Mouse (Mus musculus): ENCODE data around the gene Hspg2. TPM values are rescaled to one million over a fixed set of nuclear protein-coding genes. Genes with fewer than 3 reads are reported as not detected.
"Not testable (repeated sequence)": the region's sequence is repeated elsewhere in the genome, so short reads cannot be mapped to it uniquely, and the experiment has no call there.

The Hspg2 gene
- total RNA-seq, 2 experiments from 2014 or later = 249 to 297 TPM

GRCm38 (mm10) chr4:137525426-137525825 lies 56.9 kb downstream of the Hspg2 start:
- DNase-seq (ENCODE audit: low spot score) = no peak
- intact Hi-C loops (cut with DNase I) = loop anchor here (5.0 kb wide), 1 partner anchor 42 kb away; no protein-coding TSS in a partner anchor

DNA sequence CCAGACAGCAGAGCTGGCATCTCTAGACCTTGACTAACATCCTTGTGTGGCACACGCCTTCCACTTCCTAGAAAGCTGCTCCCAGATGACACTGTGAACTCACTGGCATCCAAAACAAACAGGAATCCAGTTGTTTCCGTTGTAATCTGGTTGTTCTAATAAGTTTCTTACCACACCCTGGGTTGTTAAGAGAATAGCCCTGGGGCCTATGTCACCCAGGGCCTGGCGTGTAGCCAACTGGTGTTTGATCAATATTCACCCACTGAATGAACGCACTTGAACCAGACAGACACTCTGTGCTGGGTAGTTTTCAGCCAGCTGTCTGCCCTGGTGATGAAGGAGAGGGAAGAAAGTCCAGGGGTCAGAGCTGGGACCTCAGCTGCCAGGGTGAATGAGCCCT lies 58.8 kb downstream of the Hspg2 start:
- intact Hi-C loops (cut with DNase I) = loop anchor here (5.0 kb wide), 1 partner anchor 40 kb away; no protein-coding TSS in a partner anchor
- peak; percentile 32 for DNase-seq (ENCODE audit: low spot score)

- DNase-seq (ENCODE audit: low spot score) = peak; percentile 47
These were observed 59.3 kb downstream of the Hspg2 start for GRCm38 (mm10) chr4:137527872-137528271.

GRCm38 (mm10) chr4:137540356-137540755 lies 71.8 kb downstream of the Hspg2 start:
- DNase-seq (ENCODE audit: low spot score) = no peak
- intact Hi-C loops (cut with DNase I) = no loop called here

More at GRCm38 (mm10) chr4:137527872-137528271, 59.3 kb downstream of the Hspg2 start:
- intact Hi-C loops (cut with DNase I) = loop anchor here (5.0 kb wide), 1 partner anchor 39 kb away; no protein-coding TSS in a partner anchor

DNA sequence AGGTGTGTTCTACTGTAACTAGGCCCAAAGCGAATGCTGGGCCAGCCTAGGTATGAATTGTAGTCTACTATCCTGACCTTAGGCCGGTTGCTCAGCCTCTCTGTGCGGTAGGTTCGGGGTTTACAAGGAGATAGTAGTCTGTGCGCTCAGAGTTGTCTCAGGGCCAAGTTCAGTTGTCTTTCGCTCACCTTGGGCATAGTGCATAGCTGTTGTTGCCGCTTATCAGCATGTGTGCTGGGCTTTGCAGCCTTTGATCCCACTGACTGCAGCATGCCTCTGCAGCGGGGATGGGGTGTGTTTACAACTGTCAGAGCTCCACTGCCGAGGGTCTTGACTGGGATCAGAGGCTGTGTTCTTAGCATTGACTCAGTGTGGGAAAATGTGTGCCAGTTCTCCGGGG lies 74.4 kb downstream of the Hspg2 start:
- intact Hi-C loops (cut with DNase I) = no loop called here
- DNase-seq (ENCODE audit: low spot score) = no peak

DNA sequence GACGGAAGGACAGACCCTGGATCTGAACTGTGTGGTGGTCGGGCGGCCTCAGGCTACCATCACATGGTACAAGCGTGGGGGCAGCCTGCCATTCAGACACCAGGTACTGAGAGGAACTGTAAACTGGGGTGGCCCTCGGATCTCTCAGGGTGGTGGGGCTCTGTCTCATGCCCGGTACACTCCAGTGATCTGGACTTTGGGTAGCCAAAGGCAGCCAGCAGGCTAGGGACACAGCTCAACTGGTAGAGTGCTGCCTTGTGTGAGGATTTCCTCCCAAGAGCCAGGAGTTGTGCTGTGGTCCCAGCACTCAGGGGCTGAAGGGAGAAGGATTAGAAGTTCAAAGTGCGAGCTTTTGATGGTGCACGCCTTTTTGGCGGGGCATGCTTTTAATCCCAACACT lies 77.0 kb downstream of the Hspg2 start:
- intact Hi-C loops (cut with DNase I) = no loop called here
- no peak for DNase-seq (ENCODE audit: low spot score)

DNA sequence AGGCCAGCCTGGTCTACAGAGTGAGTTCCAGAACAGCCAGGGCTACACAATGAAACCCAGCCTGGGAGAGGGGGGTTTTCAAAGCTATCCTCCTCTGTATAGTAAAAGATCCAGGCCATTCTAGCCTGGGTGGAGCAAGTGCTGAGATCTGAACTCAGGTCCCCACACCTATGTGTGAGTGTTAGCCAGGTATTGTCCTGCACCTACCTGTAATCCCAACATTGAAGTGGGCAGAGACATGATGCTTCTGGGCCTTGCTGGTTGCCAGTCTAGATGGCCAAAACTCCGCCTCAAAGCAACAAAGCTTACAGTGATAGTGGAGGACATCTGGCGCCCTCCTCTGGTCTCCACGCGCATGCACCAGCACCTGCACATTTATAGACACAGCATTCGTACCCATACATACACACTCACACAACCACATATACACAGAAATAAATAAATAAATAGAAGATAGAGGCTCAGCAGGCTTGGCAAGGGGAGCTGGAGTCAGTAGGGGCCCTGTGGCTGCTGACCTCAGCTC lies 77.5 kb downstream of the Hspg2 start:
- no peak for DNase-seq (ENCODE audit: low spot score)
- intact Hi-C loops (cut with DNase I) = no loop called here

DNA sequence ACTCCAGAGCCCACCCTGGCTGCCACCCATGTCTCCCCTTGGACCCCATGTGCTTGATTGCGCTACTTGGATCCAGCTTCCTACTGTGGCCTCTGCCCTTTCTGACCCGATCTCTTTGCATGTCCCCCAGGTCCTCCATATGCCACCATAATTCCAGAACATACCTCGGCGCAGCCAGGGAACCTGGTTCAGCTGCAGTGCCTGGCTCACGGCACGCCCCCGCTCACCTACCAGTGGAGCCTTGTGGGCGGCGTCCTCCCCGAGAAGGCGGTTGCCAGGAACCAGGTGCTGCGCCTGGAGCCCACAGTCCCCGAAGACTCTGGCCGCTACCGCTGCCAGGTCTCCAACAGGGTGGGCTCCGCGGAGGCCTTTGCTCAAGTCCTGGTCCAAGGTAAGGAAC lies 84.9 kb downstream of the Hspg2 start:
- intact Hi-C loops (cut with DNase I) = no loop called here
- no peak for DNase-seq (ENCODE audit: low spot score)

DNA sequence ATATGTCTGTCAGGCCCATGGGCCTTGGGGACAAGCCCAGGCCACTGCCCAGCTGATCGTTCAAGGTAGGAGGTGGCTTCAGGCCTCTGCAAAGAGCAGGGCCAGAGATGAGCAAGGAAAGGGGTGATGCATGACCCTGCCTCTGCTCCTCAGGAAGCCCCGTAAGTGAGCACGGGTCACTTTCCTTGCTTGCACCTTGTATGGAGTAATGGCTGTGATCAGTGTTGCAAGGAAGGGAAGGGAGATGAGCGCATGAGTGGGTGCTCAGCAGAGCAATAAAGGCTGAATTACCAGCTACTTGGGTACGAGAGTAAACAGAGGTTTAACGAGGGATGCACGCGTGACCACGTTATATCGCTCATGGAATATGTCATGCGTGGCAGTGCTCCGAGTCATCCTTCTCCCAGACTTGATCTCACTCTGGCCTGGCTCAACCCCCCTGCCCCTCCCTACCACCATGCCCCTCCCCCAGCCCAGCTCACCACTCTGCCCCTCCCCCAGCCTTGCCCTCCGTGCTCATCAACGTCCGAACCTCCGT lies 88.2 kb downstream of the Hspg2 start:
- no peak for DNase-seq (ENCODE audit: low spot score)
- intact Hi-C loops (cut with DNase I) = no loop called here

DNA sequence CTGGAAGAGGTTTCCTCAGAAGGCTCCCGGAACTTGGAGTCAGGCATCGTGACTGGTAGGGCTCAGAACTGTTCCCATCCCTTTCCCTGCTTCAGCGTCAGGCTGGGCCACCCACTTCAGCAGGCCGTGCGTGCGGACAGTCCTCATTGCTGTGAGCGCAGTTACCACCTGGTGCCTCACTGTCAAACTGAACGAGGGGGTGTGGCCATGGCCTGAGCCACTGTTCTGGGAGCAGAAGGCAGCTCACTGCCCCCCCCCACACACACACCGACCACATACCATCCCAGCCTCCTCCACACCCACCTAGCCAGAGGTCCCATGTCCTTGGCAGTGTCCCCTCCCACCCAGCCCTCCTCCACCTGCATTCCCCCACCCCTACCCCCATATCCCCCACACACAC lies 101.3 kb downstream of the Hspg2 start:
- intact Hi-C loops (cut with DNase I) = loop anchor here (5.0 kb wide), 1 partner anchor 43 kb away; no protein-coding TSS in a partner anchor
- no peak for DNase-seq (ENCODE audit: low spot score)

DNA sequence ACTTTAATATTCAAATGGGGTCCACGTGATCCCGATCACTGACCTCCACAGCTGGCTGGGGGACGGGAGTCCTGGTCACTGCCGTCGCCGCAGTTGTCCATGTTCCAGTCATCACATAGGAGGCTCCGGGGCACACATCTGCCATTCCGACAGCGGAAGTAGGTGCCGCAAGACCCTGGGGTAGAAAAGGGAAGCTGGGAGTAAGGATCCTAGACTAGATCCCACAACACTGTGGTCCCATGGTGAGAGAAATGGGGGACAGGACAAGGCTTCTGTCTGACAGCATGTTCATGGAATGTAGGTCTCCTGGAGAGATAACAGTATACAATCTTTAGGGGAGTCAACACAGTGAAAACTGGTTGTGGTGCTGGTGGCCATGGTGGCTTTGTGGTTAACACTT lies 105.9 kb downstream of the Hspg2 start, which contains the start of gene Ldlrad2:
Gene Ldlrad2, minus strand, starts transcription at position 101 of the 400 bp plus-strand sequence.
- intact Hi-C loops (cut with DNase I) = no loop called here
- DNase-seq (ENCODE audit: low spot score) = no peak

DNA sequence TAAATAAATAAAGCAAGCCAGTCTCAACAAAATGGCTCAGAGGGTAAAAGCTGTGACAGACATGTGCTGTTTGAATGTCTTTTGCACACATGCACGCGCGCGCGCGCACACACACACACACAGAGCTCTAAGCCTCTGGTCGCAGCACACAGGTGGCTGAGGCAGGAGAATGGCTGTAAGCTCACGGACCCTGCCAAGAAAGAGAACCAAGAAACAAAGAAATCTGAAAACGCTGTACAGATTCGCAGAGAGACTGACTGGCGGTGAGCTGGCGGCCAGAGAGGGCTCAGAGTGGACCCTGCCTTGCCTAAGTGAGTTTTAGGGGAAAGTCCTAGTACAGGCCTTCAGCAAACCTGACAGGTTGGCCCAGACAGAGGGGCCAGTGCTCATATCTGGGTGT lies 108.9 kb downstream of the Hspg2 start:
- intact Hi-C loops (cut with DNase I) = no loop called here
- no peak for DNase-seq (ENCODE audit: low spot score)

GRCm38 (mm10) chr4:137578181-137578845 lies 109.7 kb downstream of the Hspg2 start:
- intact Hi-C loops (cut with DNase I) = no loop called here

GRCm38 (mm10) chr4:137579789-137580188 lies 111.2 kb downstream of the Hspg2 start:
- DNase-seq (ENCODE audit: low spot score) = no peak
- intact Hi-C loops (cut with DNase I) = no loop called here

More at GRCm38 (mm10) chr4:137578181-137578845, 109.7 kb downstream of the Hspg2 start:
- DNase-seq (ENCODE audit: low spot score) = peak; percentile 31

DNA sequence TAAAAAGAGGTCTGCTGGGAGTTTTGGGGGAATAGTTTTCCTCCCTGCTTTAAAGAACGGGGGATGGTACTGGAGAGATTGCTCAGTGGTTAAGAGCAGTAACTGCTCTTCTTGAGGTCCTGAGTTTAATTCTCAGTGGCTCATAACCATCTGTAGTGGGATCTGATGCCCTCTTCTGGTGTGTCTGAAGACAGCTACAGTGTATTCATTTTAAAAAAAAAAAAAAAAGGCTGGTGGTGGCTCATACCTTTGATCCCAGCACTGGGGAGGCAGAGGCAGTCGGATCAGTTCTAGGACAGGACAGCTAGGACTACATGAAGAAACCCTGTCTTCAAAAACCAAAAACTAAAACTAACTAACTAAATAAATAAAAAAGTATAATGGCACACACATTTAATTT lies 111.7 kb downstream of the Hspg2 start:
- no peak for DNase-seq (ENCODE audit: low spot score)
- intact Hi-C loops (cut with DNase I) = no loop called here

DNA sequence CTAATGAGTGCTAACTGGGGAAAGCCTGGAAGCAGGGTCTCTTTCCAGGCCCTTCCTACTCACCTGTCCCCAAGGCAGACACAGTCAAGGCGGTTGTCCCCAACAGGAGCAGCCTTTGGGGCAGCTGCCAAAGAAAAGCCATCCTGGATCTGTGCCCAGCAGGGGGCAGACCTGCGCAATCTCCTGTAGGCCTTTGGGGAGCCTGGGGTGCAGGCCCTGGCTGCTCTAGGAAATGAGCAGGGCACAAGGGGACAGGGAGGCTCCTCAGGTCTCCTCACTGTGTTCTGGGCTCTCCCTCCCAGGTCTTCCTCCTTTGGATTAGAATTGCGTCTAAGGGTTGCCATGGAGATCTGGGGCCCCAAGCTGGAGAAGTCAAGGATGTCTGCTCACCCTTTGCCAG lies 113.2 kb downstream of the Hspg2 start:
- intact Hi-C loops (cut with DNase I) = no loop called here
- DNase-seq (ENCODE audit: low spot score) = no peak

DNA sequence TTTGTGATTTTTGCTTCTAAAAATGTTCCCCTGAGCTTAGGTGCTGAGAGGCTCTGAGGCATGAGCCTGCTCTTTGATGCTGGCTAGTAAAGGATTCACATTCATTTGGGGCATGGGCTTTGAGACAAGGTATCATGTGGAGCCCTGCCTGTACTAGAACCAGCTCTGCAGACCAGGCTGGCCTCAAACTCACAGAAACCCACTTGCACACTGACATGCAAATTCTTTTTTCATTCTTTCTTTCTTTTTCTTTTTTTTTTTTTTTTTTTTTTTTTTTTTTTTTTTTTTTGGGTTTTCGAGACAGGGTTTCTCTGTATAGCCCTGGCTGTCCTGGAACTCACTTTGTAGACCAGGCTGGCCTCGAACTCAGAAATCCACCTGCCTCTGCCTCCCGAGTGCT lies 120.5 kb downstream of the Hspg2 start:
- DNase-seq (ENCODE audit: low spot score); intact Hi-C loops (cut with DNase I): not testable (repeated sequence)

DNA sequence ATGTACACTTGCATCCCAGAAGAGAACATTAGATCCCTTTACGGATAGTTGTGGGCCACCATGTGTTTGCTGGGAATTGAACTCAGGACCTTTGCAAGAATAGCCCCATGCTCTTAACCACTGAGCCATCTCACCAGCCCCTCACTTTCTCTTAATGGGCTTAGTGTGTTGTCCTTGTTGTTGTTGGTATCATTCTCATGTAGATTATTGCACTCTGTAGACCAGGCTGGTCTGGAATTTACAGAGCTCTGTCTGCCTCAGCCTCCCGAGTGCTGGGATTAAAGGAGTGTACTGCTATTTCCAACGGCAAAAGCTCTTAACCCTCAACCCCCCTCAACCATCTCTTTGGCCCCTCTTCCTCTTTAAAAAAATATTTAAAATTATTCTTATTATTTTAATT lies 121.0 kb downstream of the Hspg2 start:
- intact Hi-C loops (cut with DNase I) = no loop called here
- no peak for DNase-seq (ENCODE audit: low spot score)

DNA sequence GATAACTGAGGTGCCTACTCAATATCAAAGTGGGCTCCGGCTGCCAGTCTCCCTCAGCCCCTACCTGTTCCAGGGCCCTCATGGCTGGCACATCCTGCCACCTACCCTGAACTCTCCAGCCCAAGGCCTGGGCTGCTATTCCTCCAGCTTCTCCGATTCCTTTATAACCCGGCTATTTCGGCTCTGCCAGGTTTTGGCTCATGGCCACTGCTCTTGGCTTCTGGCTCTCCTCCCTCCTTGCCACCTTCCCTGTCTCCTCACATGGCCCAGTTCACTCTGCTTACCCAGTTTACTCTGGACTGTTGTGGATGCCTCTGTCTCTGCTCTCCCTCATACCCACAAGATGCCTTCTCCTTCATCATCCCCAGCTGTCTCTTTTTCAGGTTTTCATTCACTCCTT lies 122.4 kb downstream of the Hspg2 start:
- intact Hi-C loops (cut with DNase I) = no loop called here
- DNase-seq (ENCODE audit: low spot score) = no peak

- intact Hi-C loops (cut with DNase I) = no loop called here
- peak; percentile 97 for DNase-seq (ENCODE audit: low spot score)
These were observed 125.3 kb downstream of the Hspg2 start, which contains the start of gene Usp48 for GRCm38 (mm10) chr4:137593601-137594495. Usp48 (plus strand) TSS chr4:137593755.
